Mouse (Mus musculus): ENCODE measurements around the gene Pkm. TPM values are rescaled to one million over a fixed set of nuclear protein-coding genes. Genes with fewer than 3 reads are reported as not detected.

The Pkm gene
- 55.5 TPM for polyA plus RNA-seq (2015; fragmentation: Illumina TruSeq; extraction: RNeasy Lipid Tissue Mini Kit (QIAGEN cat#74804); ENCODE audit: insufficient read depth, low read depth, low replicate concordance)

GRCm38 (mm10) chr9:59655958-59656634 is at the start of gene Pkm:
Gene Pkm, plus strand, starts transcription at chr9:59656368.

DNA sequence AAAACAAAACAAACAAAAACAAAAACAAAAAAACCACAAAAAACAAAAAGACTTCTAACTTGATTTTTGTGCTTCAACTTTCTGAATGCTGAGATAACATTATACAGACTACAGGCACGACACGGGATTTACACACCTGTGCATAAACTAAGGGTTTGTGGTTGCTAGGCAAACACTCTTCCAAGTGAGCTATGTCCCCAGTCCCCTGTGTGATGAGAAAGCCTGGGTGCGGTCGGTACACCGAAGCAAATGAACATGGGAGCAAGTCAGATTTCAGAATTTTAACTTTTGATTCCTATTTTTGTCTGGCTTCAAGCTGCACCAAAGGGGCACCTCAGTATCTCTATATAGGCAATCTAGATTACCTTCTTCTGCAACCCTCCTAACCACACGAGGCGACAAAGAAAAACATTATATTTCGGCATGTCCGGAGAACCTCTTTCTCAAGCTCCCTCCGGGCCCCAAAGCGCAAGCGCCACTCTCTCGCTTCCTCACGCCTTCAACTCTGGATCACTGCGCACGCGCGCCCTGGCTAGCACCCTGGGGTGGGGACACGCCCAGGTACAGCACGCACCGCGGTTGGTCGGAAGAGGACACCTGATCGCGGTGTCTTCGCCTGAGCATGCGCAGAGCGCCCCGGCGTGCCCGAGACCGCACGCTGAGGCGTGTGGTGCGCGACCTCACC is 39.4 kb upstream of the Pkm start, which contains the start of gene Parp6:
Gene Parp6, plus strand, starts transcription at position 663 of the 685 bp plus-strand sequence.

DNA sequence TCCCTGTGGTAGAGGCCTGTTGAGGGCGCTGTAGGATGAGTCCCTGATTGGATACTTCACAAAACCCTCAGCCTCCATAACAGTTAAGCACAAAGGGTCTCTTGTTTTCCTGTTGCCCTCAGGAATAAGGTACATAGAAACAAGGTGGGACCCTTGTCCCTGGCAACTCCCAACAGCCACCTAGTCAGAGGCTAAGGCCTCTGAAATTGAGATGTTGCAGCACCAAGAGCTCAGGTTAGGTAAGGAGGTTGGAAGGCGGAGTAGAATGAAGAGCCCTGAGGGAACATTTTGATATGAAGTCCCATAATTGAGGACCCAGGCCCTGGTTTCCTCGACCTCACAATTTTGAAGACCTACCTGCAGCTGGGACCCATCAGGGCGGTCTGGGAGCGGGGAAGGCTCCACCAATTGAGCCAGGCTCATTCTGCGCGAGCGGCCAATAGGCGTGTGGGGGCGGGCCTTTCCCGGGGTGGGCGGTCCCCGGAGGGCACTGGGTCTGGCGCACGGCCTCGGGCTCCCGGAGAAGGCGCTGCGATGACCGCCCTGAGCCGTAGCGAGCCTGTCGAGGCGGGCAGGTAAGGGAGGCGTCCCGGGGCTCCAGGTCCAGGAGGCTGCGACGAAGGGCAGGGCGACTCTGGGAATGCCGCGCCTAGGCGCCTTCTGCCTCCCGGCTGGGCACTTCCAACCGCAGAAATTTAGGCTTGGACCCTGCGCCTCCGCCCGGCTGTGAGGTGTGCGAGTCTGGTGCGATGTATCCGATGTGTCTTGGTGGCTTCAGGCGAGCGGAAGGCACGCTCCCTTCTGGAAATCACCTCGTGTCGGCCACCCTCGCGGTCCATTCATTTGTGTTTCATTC is 23.7 kb downstream of the Pkm start, which contains the start of gene Gramd2:
Gene Gramd2, plus strand, starts transcription at position 467 of the 856 bp plus-strand sequence.

Other genes with a start within 250 kb of the Pkm start
- 8.3 TPM for gene Arih1, start 169.8 kb upstream of the Pkm start, polyA plus RNA-seq (2015; fragmentation: Illumina TruSeq; extraction: RNeasy Lipid Tissue Mini Kit (QIAGEN cat#74804); ENCODE audit: insufficient read depth, low read depth, low replicate concordance)
- gene Hexa, start 116.8 kb upstream of the Pkm start, polyA plus RNA-seq (2015; fragmentation: Illumina TruSeq; extraction: RNeasy Lipid Tissue Mini Kit (QIAGEN cat#74804); ENCODE audit: insufficient read depth, low read depth, low replicate concordance): 22.5 TPM
- gene Tmem202, start 116.5 kb upstream of the Pkm start, polyA plus RNA-seq (2015; fragmentation: Illumina TruSeq; extraction: RNeasy Lipid Tissue Mini Kit (QIAGEN cat#74804); ENCODE audit: insufficient read depth, low read depth, low replicate concordance): not detected
- gene Celf6, start 78.5 kb upstream of the Pkm start, polyA plus RNA-seq (2015; fragmentation: Illumina TruSeq; extraction: RNeasy Lipid Tissue Mini Kit (QIAGEN cat#74804); ENCODE audit: insufficient read depth, low read depth, low replicate concordance): not detected
- 11.8 TPM for gene Parp6, start 39.1 kb upstream of the Pkm start, polyA plus RNA-seq (2015; fragmentation: Illumina TruSeq; extraction: RNeasy Lipid Tissue Mini Kit (QIAGEN cat#74804); ENCODE audit: insufficient read depth, low read depth, low replicate concordance)
- gene Gramd2, start 23.8 kb downstream of the Pkm start, polyA plus RNA-seq (2015; fragmentation: Illumina TruSeq; extraction: RNeasy Lipid Tissue Mini Kit (QIAGEN cat#74804); ENCODE audit: insufficient read depth, low read depth, low replicate concordance): 0.26 TPM
- gene Senp8, start 94.3 kb downstream of the Pkm start, polyA plus RNA-seq (2015; fragmentation: Illumina TruSeq; extraction: RNeasy Lipid Tissue Mini Kit (QIAGEN cat#74804); ENCODE audit: insufficient read depth, low read depth, low replicate concordance): 0.92 TPM
- 3.0 TPM for gene Myo9a, start 94.5 kb downstream of the Pkm start, polyA plus RNA-seq (2015; fragmentation: Illumina TruSeq; extraction: RNeasy Lipid Tissue Mini Kit (QIAGEN cat#74804); ENCODE audit: insufficient read depth, low read depth, low replicate concordance)

Measured in pancreas, adult 10 weeks (tissue).